Mouse (Mus musculus) stomach, postnatal 0 days (tissue): ENCODE results near the gene Ncaph.

ENCODE experiments used
- CTCF ChIP-seq: IDR thresholded peaks from 2 replicates; pipeline ENCODE4 v1.5.1; 2016; ENCODE audit warnings: antibody characterized with exemption, low read depth, mild to moderate bottlenecking, moderate library complexity
- EP300 ChIP-seq: optimal IDR thresholded peaks from 2 replicates; pipeline ENCODE3; 2016; ENCODE audit warnings: antibody characterized with exemption

DNA sequence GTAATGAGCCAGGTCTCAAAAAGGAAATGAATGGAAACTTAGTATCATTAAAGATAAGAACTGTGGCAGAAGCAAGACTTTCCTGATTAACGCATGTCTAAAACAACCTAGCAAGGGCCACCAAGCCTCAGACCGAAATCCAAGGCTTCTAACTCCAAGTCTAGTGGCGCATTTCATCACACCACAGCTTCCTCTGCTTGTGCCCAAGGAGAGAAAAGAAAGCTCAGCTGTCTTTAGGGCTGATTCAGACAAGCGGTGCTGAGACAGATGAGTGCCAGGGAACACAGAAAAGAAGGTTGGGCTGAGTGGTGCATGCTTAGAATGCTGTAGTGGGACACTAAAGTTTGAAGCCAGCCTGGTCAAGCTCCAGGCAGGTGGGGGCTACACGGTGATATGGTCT is 4.8 kb downstream of the Ncaph start:
- TF ChIP-seq EP300, result no peak
- TF ChIP-seq CTCF, result no peak
